Mouse (Mus musculus) myocyte (in vitro differentiated cells): ENCODE results near the gene Strn4. TPM values are rescaled to one million over a fixed set of nuclear protein-coding genes. Genes with fewer than 3 reads are reported as not detected.

Experiments used
- H3K27me3 ChIP-seq: one replicate; pipeline ENCODE4 v1.6.1; 2011; ENCODE audit not compliant: control insufficient read depth, insufficient read depth, insufficient read length
- H3K36me3 ChIP-seq: one replicate; pipeline ENCODE4 v1.6.1; 2011; ENCODE audit not compliant: control insufficient read depth, insufficient read depth
- H3K4me2 ChIP-seq: one replicate; pipeline ENCODE4 v1.6.1; 2011; ENCODE audit warnings: low read depth, control low read depth
- H3K4me3 ChIP-seq: one replicate; pipeline ENCODE4 v1.5.1; 2011; ENCODE audit warnings: mild to moderate bottlenecking, control low read depth, moderate library complexity
- H3K79me2 ChIP-seq: one replicate; pipeline ENCODE4 v1.6.1; 2011; ENCODE audit not compliant: control insufficient read depth, insufficient read depth
- H3ac ChIP-seq: one replicate; pipeline ENCODE4 v1.6.1; 2011; ENCODE audit not compliant: control insufficient read depth, insufficient read length
- CEBPB ChIP-seq: IDR thresholded peaks from 2 replicates; pipeline ENCODE4 v1.6.1; 2011; ENCODE audit warnings: mild to moderate bottlenecking, moderate library complexity; ENCODE audit not compliant: poor library complexity, insufficient read depth, severe bottlenecking
- E2F4 ChIP-seq: IDR thresholded peaks from one replicate; pipeline ENCODE4 v1.6.1; 2011; ENCODE audit warnings: mild to moderate bottlenecking, control low read depth, moderate library complexity; ENCODE audit not compliant: insufficient read depth
- MAX ChIP-seq: IDR thresholded peaks from one replicate; pipeline ENCODE4 v1.6.1; 2011; ENCODE audit warnings: low read depth, mild to moderate bottlenecking, control low read depth
- MYOD1 ChIP-seq, 3 experiments: IDR thresholded peaks; one replicate each; pipeline ENCODE4 v1.6.1; 2011; ENCODE audit warnings: control low read depth in 2 of 3, low read depth in 2 of 3, mild to moderate bottlenecking in 2 of 3, moderate library complexity in 1 of 3; ENCODE audit not compliant: insufficient read length in 2 of 3, control insufficient read depth in 1 of 3
- MYOG ChIP-seq, 3 experiments: IDR thresholded peaks; one replicate each; pipeline ENCODE4 v1.6.1; 2011; ENCODE audit warnings: control low read depth in 2 of 3, low read depth in 2 of 3, mild to moderate bottlenecking in 2 of 3; ENCODE audit not compliant: insufficient read length in 2 of 3, control insufficient read depth in 1 of 3, insufficient read depth in 1 of 3
- POLR2A ChIP-seq: IDR thresholded peaks from one replicate; pipeline ENCODE4 v1.6.1; 2011; ENCODE audit warnings: low read depth, mild to moderate bottlenecking, control low read depth, moderate library complexity; ENCODE audit not compliant: insufficient read length
- POLR2AphosphoS2 ChIP-seq: IDR thresholded peaks from one replicate; pipeline ENCODE4 v1.6.1; 2011; ENCODE audit warnings: low read depth, control low read depth; ENCODE audit not compliant: insufficient read length
- REST ChIP-seq: IDR thresholded peaks from one replicate; pipeline ENCODE4 v1.6.1; 2011; ENCODE audit warnings: mild to moderate bottlenecking, control low read depth, moderate library complexity; ENCODE audit not compliant: insufficient read depth, insufficient read length
- SRF ChIP-seq: IDR thresholded peaks from one replicate; pipeline ENCODE4 v1.6.1; 2011; ENCODE audit warnings: low read depth; ENCODE audit not compliant: control insufficient read depth, insufficient read length
- TCF12 ChIP-seq: IDR thresholded peaks from one replicate; pipeline ENCODE4 v1.6.1; 2011; ENCODE audit warnings: mild to moderate bottlenecking, control low read depth; ENCODE audit not compliant: poor library complexity, insufficient read depth, severe bottlenecking
- TCF3 ChIP-seq: IDR thresholded peaks from one replicate; pipeline ENCODE4 v1.6.1; 2011; ENCODE audit warnings: low read depth, control low read depth; ENCODE audit not compliant: insufficient read length
- USF1 ChIP-seq: IDR thresholded peaks from one replicate; pipeline ENCODE4 v1.6.1; 2011; ENCODE audit warnings: low read depth, mild to moderate bottlenecking, control low read depth, moderate library complexity
- polyA plus RNA-seq: library from polyadenylated mRNA; unstranded; fragments of >200 nt; fragmentation: generic; extraction: Trizol; gene quantifications from one replicate; pipeline ENCODE4 v1.2.1, GENCODE M21; 2012; ENCODE audit warnings: missing spikeins

Strn4 gene
- polyA plus RNA-seq, 1 experiment: 51.8 TPM

GRCm38 (mm10) chr7:16841561-16842560 lies 26.2 kb downstream of the Strn4 start:
- Histone ChIP-seq H3K4me3 (peak overlapping the region; percentile 73), H3K79me2 (no peaks in the 10 kb centered on the region), H3ac (peak overlapping the region; percentile 61), H3K4me2 (peak overlapping the region; percentile 98), H3K36me3 (peaks cover 3% of the 10 kb centered on the region), H3K27me3 (no peaks in the 10 kb centered on the region)
- no peak for TF ChIP-seq REST
- no peak for TF ChIP-seq E2F4
- no peak for TF ChIP-seq POLR2A
- TF ChIP-seq MAX: no peak
- TF ChIP-seq MYOD1 (IDR thresholded peaks at IDR 0.05; ENCODE audit: control insufficient read depth in 1 of 3, insufficient read length in 2 of 3, low read depth in 2 of 3): no peak
- no peak for TF ChIP-seq POLR2AphosphoS2
- TF ChIP-seq TCF12: no peak
- TF ChIP-seq USF1: no peak
- TF ChIP-seq TCF3: no peak
- no peak for TF ChIP-seq SRF
- TF ChIP-seq CEBPB: no peak
- TF ChIP-seq MYOG (IDR thresholded peaks at IDR 0.05; ENCODE audit: control insufficient read depth in 1 of 3, insufficient read depth in 1 of 3, insufficient read length in 2 of 3, low read depth in 2 of 3): no peak

- Histone ChIP-seq H3K27me3 (no peaks in the 10 kb centered on the region), H3ac (peak within 1 kb of the TSS; percentile 61), H3K36me3 (peaks cover 3% of the 10 kb centered on the region), H3K4me2 (peak within 1 kb of the TSS; percentile 98), H3K4me3 (peak within 1 kb of the TSS; percentile 73), H3K79me2 (no peaks in the 10 kb centered on the region)
- TF ChIP-seq POLR2A: peak; percentile 21
- TF ChIP-seq TCF12: no peak
- TF ChIP-seq POLR2AphosphoS2: peak; percentile 87
Measured at GRCm38 (mm10) chr7:16842645-16843063, 27.0 kb downstream of the Strn4 start, which contains the start of gene Prkd2. TSS of gene Prkd2 (plus strand) at chr7:16842902.

- Histone ChIP-seq H3K4me2 (peak overlapping the region; percentile 98), H3K4me3 (peak overlapping the region; percentile 73), H3ac (peak overlapping the region; percentile 61), H3K27me3 (no peaks in the 10 kb centered on the region), H3K36me3 (peaks cover 3% of the 10 kb centered on the region), H3K79me2 (no peaks in the 10 kb centered on the region)
- TF ChIP-seq TCF3 (no peak), E2F4 (no peak), TCF12 (no peak), MAX (no peak), POLR2AphosphoS2 (no peak)
Measured at GRCm38 (mm10) chr7:16843441-16844171, 27.9 kb downstream of the Strn4 start.

- Histone ChIP-seq H3K4me3 (peak overlapping the region; percentile 73), H3K36me3 (no peaks in the 10 kb centered on the region), H3K27me3 (no peaks in the 10 kb centered on the region), H3K79me2 (no peaks in the 10 kb centered on the region), H3K4me2 (peak overlapping the region; percentile 98), H3ac (no peak overlapping the region)
- TF ChIP-seq CEBPB (no peak), TCF3 (no peak), POLR2AphosphoS2 (no peak), E2F4 (no peak), TCF12 (no peak), MAX (no peak), MYOD1 (IDR thresholded peaks at IDR 0.05; ENCODE audit: control insufficient read depth in 1 of 3, insufficient read length in 2 of 3, low read depth in 2 of 3) (no peak), POLR2A (no peak), SRF (no peak), MYOG (IDR thresholded peaks at IDR 0.05; ENCODE audit: control insufficient read depth in 1 of 3, insufficient read depth in 1 of 3, insufficient read length in 2 of 3, low read depth in 2 of 3) (no peak), REST (no peak), USF1 (no peak)
Measured at GRCm38 (mm10) chr7:16844696-16845071, 29.0 kb downstream of the Strn4 start.
